Mouse (Mus musculus) 3134 (cell line): Measurements from ENCODE around the gene Dock11.

Source experiments
- DNase-seq: peaks from one replicate; pipeline ENCODE4 v3.0.0-alpha.2; 2011; ENCODE audit warnings: low spot score; ENCODE audit not compliant: insufficient read length; ENCODE audit errors: extremely low read depth

Gene Dock11

GRCm38 (mm10) chrX:35888087-35888895 is at the start of gene Dock11:
Gene Dock11 (plus strand): TSS chrX:35888832.
- peak; percentile 90 for DNase-seq

GRCm38 (mm10) chrX:35879703-35880102 is 8.9 kb upstream of the Dock11 start:
- peak; percentile 9 for DNase-seq

DNA sequence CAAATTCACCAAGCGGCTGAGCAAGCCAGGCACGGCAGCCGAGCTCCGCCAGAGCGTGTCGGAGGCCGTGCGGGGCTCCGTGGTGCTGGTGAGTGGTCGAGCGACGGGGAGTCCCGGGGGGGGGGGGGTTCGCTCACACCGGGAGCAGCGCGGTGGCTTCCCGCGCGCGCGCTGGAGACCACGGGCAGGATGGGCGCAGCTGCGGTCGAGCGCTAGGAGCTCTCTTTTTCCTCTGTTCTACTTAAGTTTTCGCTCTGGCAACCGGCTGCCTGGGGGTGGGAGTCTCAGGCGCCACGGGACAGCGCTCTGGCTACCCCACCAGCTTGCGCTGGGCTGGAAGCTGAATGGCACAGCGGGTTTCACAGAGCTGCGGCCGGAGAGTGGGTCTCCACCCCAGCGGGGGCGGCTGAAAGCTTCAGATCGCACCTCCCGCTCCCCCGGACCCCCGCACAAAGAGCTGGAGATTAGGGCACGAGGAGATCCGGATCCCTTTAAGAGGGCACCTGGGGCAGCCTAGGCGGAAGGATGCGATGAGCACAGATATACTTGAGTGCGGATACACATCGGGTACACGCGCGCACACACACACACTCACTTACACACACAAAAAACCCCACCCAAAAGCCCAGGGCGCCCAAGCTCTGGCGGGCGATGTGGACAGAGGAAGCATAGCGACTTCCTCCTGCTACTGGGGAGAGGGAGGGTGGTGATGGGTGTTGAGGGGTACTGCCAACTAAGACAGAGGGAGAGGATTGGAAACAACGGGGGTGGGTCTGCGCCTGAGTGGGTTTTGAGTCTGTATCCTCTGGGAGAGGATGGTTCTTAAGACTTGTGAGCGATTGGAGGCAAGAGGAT is 540 bp downstream of the Dock11 start:
- peak; percentile 66 for DNase-seq

DNA sequence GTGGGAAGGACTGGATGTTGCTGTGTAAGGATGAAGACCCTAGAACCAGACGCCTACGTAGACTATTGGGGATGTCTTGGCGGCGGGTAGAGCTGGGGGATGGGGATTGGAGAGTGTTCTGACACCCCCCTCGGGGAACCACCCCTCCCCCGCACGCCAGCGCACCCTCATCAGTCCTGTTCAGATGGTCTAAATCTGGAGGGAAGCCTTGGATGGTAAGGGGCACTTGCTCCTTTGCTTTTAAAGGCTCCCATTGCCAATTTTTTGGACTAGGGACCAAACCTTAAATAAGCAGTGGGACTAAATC is 1.1 kb downstream of the Dock11 start:
- DNase-seq: no peak

- DNase-seq: no peak
Observed at GRCm38 (mm10) chrX:35891534-35892125, 3.0 kb downstream of the Dock11 start.

DNA sequence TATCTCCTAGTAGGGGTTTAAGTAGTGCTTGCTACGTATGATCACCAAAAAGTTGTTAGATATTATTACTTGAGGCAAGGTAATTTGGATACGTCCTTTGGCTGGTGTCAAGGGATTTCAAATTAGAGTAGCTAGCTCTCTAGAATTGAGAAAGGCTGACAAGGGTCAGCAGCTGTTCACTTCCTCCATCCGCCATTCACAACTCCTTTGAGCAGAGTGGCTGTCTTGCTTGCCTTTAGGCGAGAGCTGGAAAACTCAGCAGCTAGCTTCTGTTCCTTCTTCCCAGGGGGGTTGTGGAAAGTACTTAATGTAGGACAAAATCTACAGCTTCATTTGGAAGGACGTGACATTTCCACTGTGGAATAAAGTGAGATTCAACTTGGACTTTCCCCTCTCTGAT is 3.7 kb downstream of the Dock11 start:
- DNase-seq: no peak

DNA sequence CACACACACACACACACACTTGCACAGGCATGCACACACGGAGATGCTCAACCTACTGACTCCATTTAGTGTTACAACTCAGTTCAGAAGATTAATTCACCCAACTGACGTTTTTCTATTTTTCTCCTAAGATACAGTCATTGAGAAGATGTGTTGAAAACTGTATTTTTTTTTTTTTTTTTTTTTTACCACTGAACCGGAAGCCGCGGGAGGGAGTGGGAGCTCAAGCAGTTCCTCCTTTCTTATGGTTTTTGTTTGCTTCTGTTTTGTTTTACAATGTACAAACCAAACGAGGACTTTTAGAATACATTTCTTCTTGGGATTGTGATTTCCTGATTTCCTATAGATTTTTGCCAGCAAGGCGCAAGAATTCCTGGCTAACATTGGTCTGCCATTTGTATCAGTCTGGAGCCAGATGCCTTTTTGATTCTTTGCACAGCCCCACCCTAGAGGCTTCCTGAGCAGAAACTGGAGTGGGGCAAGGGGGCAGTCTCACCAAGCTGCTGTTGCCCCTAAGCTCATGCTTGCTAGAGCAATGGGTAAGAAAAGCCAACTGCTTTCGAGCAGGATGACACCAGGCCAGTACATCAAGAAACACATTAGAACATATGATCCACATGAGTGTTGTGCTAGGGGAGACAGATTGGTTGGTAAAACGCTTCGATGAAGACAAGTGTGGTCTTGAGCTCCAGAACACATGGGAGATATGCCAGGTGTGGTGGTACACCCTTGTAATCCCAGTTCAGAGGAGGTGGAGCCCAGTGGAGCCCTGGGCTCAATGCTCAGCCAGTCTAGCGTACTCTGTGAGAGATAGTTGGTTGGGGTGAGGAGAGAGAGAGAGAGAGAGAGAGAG is 9.2 kb downstream of the Dock11 start:
- no peak for DNase-seq

DNA sequence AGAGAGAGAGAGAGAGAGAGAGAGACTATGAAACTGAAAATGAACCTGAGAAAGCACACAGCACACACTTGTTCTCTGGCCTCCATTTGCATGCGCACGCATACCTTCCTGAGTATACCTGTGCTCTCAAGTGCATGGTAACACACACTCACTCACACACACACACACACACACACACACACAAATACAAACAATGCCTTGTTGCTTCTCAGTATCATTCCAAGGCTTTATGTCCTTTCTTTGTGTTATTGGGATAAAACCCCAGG is 9.8 kb downstream of the Dock11 start:
- no peak for DNase-seq

DNA sequence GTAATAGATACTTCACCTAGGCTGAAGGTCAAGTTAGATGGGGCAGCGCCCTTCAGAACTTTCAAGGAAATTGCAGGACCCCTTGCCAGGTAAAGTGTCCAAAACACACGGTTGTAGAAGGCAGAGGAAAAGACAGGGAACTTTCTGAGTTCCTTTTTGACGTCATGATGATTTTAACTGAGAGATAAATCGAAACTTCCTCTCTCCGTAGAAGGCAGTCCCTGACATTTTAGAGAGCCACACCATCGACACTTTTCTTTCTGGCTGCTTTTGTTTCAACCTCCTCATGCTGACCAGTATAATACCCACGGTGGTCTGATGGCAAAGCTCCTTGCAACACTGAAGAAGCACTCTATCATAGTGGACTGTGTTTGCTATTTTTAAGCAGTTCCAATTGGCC is 15.7 kb downstream of the Dock11 start:
- DNase-seq: no peak

DNA sequence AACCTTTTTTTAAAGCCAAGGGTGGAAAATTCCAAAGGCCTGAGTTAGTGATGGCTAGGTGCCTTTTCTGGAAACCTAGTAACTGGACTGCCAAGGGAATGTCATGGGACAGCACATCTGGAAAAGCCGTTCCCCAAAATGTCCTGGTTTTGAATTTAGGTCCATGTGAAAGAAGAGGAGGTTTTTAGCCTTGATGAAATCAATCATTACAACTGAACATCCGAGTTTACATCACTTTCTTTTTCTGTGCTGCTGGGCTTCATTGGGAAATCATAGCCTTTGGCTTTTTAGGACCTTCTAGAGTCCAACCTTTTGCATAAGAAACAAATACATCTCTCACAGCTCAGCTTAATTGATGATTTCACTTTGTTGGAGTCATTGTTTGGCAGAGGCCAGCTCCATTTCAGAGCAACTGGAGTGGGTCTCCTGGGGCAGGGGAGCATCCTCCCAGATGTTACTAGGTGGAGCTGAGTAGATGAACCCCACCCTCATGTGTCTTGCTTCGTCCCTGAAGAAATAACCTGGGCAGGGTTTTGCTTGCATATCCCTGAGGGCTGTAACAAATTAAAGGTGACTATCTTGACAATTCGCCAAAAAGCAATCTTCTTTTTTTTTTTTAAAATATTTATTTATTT is 18.2 kb downstream of the Dock11 start:
- DNase-seq: peak; percentile 21

- peak; percentile 18 for DNase-seq
Observed at GRCm38 (mm10) chrX:35919558-35919957, 30.9 kb downstream of the Dock11 start.

GRCm38 (mm10) chrX:35920096-35920607 is 31.5 kb downstream of the Dock11 start:
- DNase-seq: peak; percentile 5

- DNase-seq: no peak
Observed at GRCm38 (mm10) chrX:35921922-35922321, 33.3 kb downstream of the Dock11 start.

DNA sequence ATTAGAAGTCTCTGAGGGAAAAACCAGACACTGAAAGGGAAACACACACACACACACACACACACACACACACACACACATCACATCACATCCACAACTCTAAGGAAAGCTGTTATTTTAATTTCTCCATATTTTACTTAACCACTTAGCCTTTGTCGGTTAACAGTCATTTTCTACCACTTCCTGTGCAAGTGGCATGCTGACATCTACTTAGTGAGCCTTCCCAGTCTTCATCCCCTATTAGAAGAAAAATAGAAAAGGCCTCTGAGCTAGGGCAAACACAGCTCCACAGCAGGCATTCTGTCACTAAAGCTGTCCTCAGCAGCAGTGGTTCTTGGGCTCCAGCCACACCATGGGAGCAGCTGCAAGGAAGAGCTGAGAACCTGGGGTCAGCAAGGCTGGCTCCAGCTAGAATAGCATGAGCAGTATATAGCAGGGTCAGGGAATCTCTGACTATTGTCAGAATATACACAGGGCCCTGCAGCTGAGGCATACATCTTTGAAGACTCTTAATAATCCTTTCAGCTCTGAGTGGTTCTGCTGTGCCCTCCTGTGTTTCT is 36.2 kb downstream of the Dock11 start:
- DNase-seq: no peak

- peak; percentile 26 for DNase-seq
Observed at GRCm38 (mm10) chrX:35930094-35930933, 41.7 kb downstream of the Dock11 start.

DNA sequence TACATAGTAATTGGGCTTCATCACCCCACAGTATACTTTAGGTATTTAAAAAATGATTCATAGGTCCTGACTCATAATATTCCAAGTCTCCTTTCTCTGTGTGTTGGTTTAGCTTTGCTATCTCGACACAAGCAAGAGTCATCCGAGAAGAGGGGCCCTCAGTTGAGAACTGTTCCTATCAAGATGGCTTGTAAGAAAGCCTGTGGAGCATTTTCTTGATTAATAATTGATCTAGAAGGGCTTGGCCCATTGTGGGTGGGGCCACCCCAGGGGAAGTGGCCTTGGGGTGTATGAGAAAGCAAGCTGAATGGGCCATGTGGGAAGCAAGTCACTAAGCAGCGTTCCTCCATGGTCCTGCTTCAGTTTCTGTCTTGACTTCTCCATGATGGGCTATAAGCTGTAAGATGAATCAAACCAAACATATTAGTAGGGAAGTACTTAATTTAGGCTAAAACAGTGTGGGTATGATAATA is 42.3 kb downstream of the Dock11 start:
- DNase-seq: peak; percentile 43

GRCm38 (mm10) chrX:35931945-35932344 is 43.3 kb downstream of the Dock11 start:
- DNase-seq: no peak

DNA sequence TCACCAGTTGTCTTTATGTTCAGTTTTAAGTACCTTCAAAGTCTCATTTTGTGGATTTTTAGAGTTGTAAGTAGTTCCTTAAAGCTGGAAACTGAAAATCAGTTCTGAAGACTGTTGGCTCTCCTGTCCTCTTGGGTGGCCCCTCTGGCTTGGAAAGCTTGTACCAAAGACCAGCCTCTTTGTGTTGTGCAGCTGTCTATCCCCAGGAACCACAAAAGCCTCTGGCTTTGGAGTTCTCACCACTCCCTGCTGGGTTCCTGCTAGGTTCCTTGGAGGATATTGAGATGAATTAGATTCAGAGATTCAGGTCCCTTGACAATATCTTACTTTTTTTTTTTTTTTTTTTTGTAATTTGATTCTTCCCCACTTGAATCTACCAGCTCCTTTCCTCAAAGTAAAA is 44.3 kb downstream of the Dock11 start:
- no peak for DNase-seq

GRCm38 (mm10) chrX:35938112-35938511 is 49.5 kb downstream of the Dock11 start:
- DNase-seq: no peak
